Mouse (Mus musculus) spleen, adult 12 weeks (tissue): ENCODE measurements around the gene Clec16a.

Experiments
- DNase-seq: peaks from one replicate; pipeline ENCODE4 v3.0.0; 2022; ENCODE audit warnings: low spot score

Gene Clec16a

GRCm38 (mm10) chr16:10722882-10723544 lies 177.9 kb downstream of the Clec16a start:
- no peak for DNase-seq

- no peak for DNase-seq
Observed at GRCm38 (mm10) chr16:10723816-10724647, 178.9 kb downstream of the Clec16a start.

GRCm38 (mm10) chr16:10725156-10725555 lies 180.0 kb downstream of the Clec16a start:
- DNase-seq = no peak

GRCm38 (mm10) chr16:10727630-10728029 lies 182.5 kb downstream of the Clec16a start:
- DNase-seq = no peak

GRCm38 (mm10) chr16:10728886-10729285 lies 183.7 kb downstream of the Clec16a start:
- no peak for DNase-seq

- no peak for DNase-seq
Observed at GRCm38 (mm10) chr16:10730941-10731340, 185.8 kb downstream of the Clec16a start.

GRCm38 (mm10) chr16:10731785-10732184 lies 186.6 kb downstream of the Clec16a start:
- peak; percentile 12 for DNase-seq

- peak; percentile 33 for DNase-seq
Observed at GRCm38 (mm10) chr16:10732421-10732820, 187.3 kb downstream of the Clec16a start.

GRCm38 (mm10) chr16:10735781-10736180 lies 190.6 kb downstream of the Clec16a start:
- DNase-seq = no peak

GRCm38 (mm10) chr16:10736364-10736763 lies 191.2 kb downstream of the Clec16a start:
- no peak for DNase-seq

- DNase-seq = no peak
Observed at GRCm38 (mm10) chr16:10737571-10737970, 192.4 kb downstream of the Clec16a start.

GRCm38 (mm10) chr16:10738866-10739265 lies 193.7 kb downstream of the Clec16a start:
- no peak for DNase-seq

GRCm38 (mm10) chr16:10739854-10740398 lies 194.8 kb downstream of the Clec16a start:
- no peak for DNase-seq

GRCm38 (mm10) chr16:10741082-10741481 lies 195.9 kb downstream of the Clec16a start:
- no peak for DNase-seq

- no peak for DNase-seq
Observed at GRCm38 (mm10) chr16:10749226-10749625, 204.1 kb downstream of the Clec16a start.

- DNase-seq = no peak
Observed at GRCm38 (mm10) chr16:10749824-10750223, 204.7 kb downstream of the Clec16a start.

GRCm38 (mm10) chr16:10754521-10755296 lies 209.6 kb downstream of the Clec16a start:
- DNase-seq = no peak

- DNase-seq = no peak
Observed at GRCm38 (mm10) chr16:10756168-10756567, 211.0 kb downstream of the Clec16a start.

- DNase-seq = no peak
Observed at GRCm38 (mm10) chr16:10761182-10761581, 216.0 kb downstream of the Clec16a start.

- no peak for DNase-seq
Observed at GRCm38 (mm10) chr16:10762569-10763180, 217.5 kb downstream of the Clec16a start.

GRCm38 (mm10) chr16:10763540-10764264 lies 218.6 kb downstream of the Clec16a start:
- DNase-seq = no peak
